18 mouse cellular contexts compared by ENCODE assay signal in genomic region chr6:95709106-95709505, GRCm38 (mm10). TPM values are rescaled to one million over a fixed set of nuclear protein-coding genes. Genes with fewer than 3 reads are reported as not detected.
DNase-seq lines count a peak whose midpoint lies in the region; ATAC-seq and TF ChIP-seq lines count a peak whose summit lies in the region.
"Had no signal": no experiment of that assay in that cellular context is flagged by ENCODE, and none has a peak within 500 bp of the region (broad histone marks: within the 10 kb centered on the region; RNA-seq: fewer than 3 reads in every experiment).

No protein-coding gene starts in this region.

- H3K4me1 ChIP-seq in heart, embryonic 11.5 days (ENCODE audit: control insufficient read depth, insufficient read depth, low read length) = peaks cover 25% of the 10 kb centered on the region
- H3K4me1 ChIP-seq in kidney, postnatal 0 days (replicated peaks; ENCODE audit: insufficient read depth, low read length) = peaks cover 33% of the 10 kb centered on the region
- H3K4me1 ChIP-seq in intestine, embryonic 14.5 days (replicated peaks; ENCODE audit: control insufficient read depth, insufficient read depth, low read length) = 0 out of 2 replicates have a peak, but pooled peaks cover 3% of the 10 kb centered on the region
- H3K4me1 ChIP-seq in intestine, postnatal 0 days (replicated peaks; ENCODE audit: control insufficient read depth, insufficient read depth, low read length) = peaks cover 10% of the 10 kb centered on the region; the same call in 1 of the 2 replicates
- peaks cover 37% of the 10 kb centered on the region for H3K4me1 ChIP-seq in embryonic facial prominence, embryonic 10.5 days

- H3K27ac ChIP-seq in heart, embryonic 11.5 days (ENCODE audit: low read depth, low read length) = 0 out of 2 replicates have a peak overlapping the region, but pooled peaks have one; percentile 5
- no peak overlapping the region for H3K27ac ChIP-seq in kidney, postnatal 0 days
- H3K27ac ChIP-seq in intestine, embryonic 14.5 days (ENCODE audit: low read depth) = no peak overlapping the region
- peak overlapping the region; percentile 80 for H3K27ac ChIP-seq in intestine, postnatal 0 days (ENCODE audit: low read depth, low read length)
- H3K27ac ChIP-seq in embryonic facial prominence, embryonic 10.5 days (replicated peaks) = no peak overlapping the region
- H3K27ac ChIP-seq: forebrain, embryonic 13.5 days; hindbrain, postnatal 0 days; macrophage; midbrain, embryonic 10.5 days had no signal

- no peaks in the 10 kb centered on the region for H3K9me3 ChIP-seq in heart, embryonic 11.5 days (replicated peaks; ENCODE audit: control insufficient read depth, low read length)
- no peaks in the 10 kb centered on the region for H3K9me3 ChIP-seq in kidney, postnatal 0 days (replicated peaks; ENCODE audit: low read length)
- no peaks in the 10 kb centered on the region for H3K9me3 ChIP-seq in intestine, embryonic 14.5 days (ENCODE audit: control insufficient read depth, low read length)
- H3K9me3 ChIP-seq in intestine, postnatal 0 days (ENCODE audit: control insufficient read depth) = no peaks in the 10 kb centered on the region
- no peaks in the 10 kb centered on the region for H3K9me3 ChIP-seq in embryonic facial prominence, embryonic 10.5 days
- H3K9me3 ChIP-seq: forebrain, embryonic 13.5 days; heart, embryonic 12.5 days; midbrain, embryonic 10.5 days had no signal

- H3K9ac ChIP-seq in heart, embryonic 11.5 days (ENCODE audit: low read depth, low read length) = no peak overlapping the region
- H3K9ac ChIP-seq in kidney, postnatal 0 days (ENCODE audit: low read depth, low read length) = no peak overlapping the region
- no peak overlapping the region for H3K9ac ChIP-seq in intestine, embryonic 14.5 days (ENCODE audit: low read length)
- no peak overlapping the region for H3K9ac ChIP-seq in intestine, postnatal 0 days (ENCODE audit: low read depth, low read length)
- H3K9ac ChIP-seq: forebrain, embryonic 13.5 days; heart, embryonic 12.5 days; lung, embryonic 14.5 days had no signal

- intact Hi-C loops in heart, postnatal 10 days (cut with DNase I) = no loop called here

- H3K4me2 ChIP-seq in heart, embryonic 11.5 days = no peak overlapping the region
- H3K4me2 ChIP-seq in kidney, postnatal 0 days (ENCODE audit: low read length) = no peak overlapping the region
- H3K4me2 ChIP-seq in intestine, embryonic 14.5 days (ENCODE audit: low read length) = no peak overlapping the region
- H3K4me2 ChIP-seq in intestine, postnatal 0 days (replicated peaks; ENCODE audit: low read depth) = peak overlapping the region; percentile 44
- H3K4me2 ChIP-seq: forebrain, embryonic 13.5 days; heart, embryonic 12.5 days; lung, embryonic 14.5 days had no signal

- no peak for DNase-seq in heart, postnatal 10 days
- DNase-seq in kidney, postnatal 0 days (ENCODE audit: low spot score) = peak; percentile 27
- DNase-seq in kidney, postnatal 4 days = no peak
- no peak for DNase-seq in intestine, embryonic 14.5 days (ENCODE audit: low spot score)
- DNase-seq in embryonic facial prominence, embryonic 10.5 days (ENCODE audit: low spot score) = no peak
- DNase-seq: cerebellum, adult 2 months; gastrocnemius, postnatal 25 days; liver; lung, embryonic 14.5 days; right cerebral cortex, postnatal 14 days; thymus, adult 2 months had no signal

- WGBS in heart, embryonic 11.5 days (ENCODE audit: insufficient replicate concordance) = 69% methylated on average over 5 of the region's 5 CpGs
- 51% methylated on average over 5 of the region's 5 CpGs for WGBS in kidney, postnatal 0 days
- WGBS in intestine, embryonic 14.5 days = 55% methylated on average over 5 of the region's 5 CpGs
- WGBS in intestine, postnatal 0 days = 42% methylated on average over 5 of the region's 5 CpGs
- 83% methylated on average over 5 of the region's 5 CpGs for WGBS in embryonic facial prominence, embryonic 10.5 days

- H3K4me3 ChIP-seq in heart, embryonic 11.5 days (ENCODE audit: low read depth, low read length) = no peak overlapping the region
- H3K4me3 ChIP-seq in kidney, postnatal 0 days (replicated peaks; ENCODE audit: low read depth, low read length) = no peak overlapping the region
- H3K4me3 ChIP-seq in intestine, embryonic 14.5 days (ENCODE audit: low read depth, low read length) = no peak overlapping the region
- H3K4me3 ChIP-seq in intestine, postnatal 0 days (ENCODE audit: low read depth, low read length) = no peak overlapping the region
- no peak overlapping the region for H3K4me3 ChIP-seq in embryonic facial prominence, embryonic 10.5 days
- H3K4me3 ChIP-seq: forebrain, embryonic 13.5 days; heart, embryonic 12.5 days; midbrain, embryonic 10.5 days had no signal

- no peak for TF ChIP-seq CTCF in kidney, postnatal 0 days (IDR thresholded peaks at IDR 0.05; ENCODE audit: low read depth)
- TF ChIP-seq CTCF in intestine, postnatal 0 days (IDR thresholded peaks at IDR 0.05; ENCODE audit: low read depth) = no peak

- no peaks in the 10 kb centered on the region for H3K27me3 ChIP-seq in heart, embryonic 11.5 days (ENCODE audit: control insufficient read depth, insufficient read depth, low read length)
- H3K27me3 ChIP-seq in kidney, postnatal 0 days (ENCODE audit: insufficient read depth, low read length) = no peaks in the 10 kb centered on the region
- no peaks in the 10 kb centered on the region for H3K27me3 ChIP-seq in intestine, embryonic 14.5 days (replicated peaks; ENCODE audit: control insufficient read depth, insufficient read depth, low read length)
- no peaks in the 10 kb centered on the region for H3K27me3 ChIP-seq in intestine, postnatal 0 days (replicated peaks; ENCODE audit: control insufficient read depth, insufficient read depth, low read length)
- no peaks in the 10 kb centered on the region for H3K27me3 ChIP-seq in embryonic facial prominence, embryonic 10.5 days (replicated peaks; ENCODE audit: low read depth, poor library complexity, severe bottlenecking)
- H3K27me3 ChIP-seq: forebrain, embryonic 13.5 days; heart, embryonic 12.5 days had no signal

- H3K36me3 ChIP-seq in heart, embryonic 11.5 days (ENCODE audit: control insufficient read depth, insufficient read depth, low read length) = no peaks in the 10 kb centered on the region
- no peaks in the 10 kb centered on the region for H3K36me3 ChIP-seq in kidney, postnatal 0 days (ENCODE audit: insufficient read depth, low read length)
- no peaks in the 10 kb centered on the region for H3K36me3 ChIP-seq in intestine, embryonic 14.5 days (ENCODE audit: control insufficient read depth, insufficient read depth, low read length)
- no peaks in the 10 kb centered on the region for H3K36me3 ChIP-seq in intestine, postnatal 0 days (ENCODE audit: control insufficient read depth, insufficient read depth)
- no peaks in the 10 kb centered on the region for H3K36me3 ChIP-seq in embryonic facial prominence, embryonic 10.5 days (replicated peaks)
- H3K36me3 ChIP-seq: heart, embryonic 12.5 days; midbrain, embryonic 10.5 days had no signal

- no peak for ATAC-seq in heart, embryonic 11.5 days (replicated peaks; ENCODE audit: insufficient number of reproducible peaks, low FRiP score, low TSS enrichment)
- ATAC-seq in kidney, postnatal 0 days (replicated peaks; ENCODE audit: low FRiP score, low read depth) = no peak
- 0 out of 2 replicates have a peak, but pooled peaks have one; percentile 44 for ATAC-seq in intestine, embryonic 14.5 days (replicated peaks; ENCODE audit: low FRiP score, low TSS enrichment, low read depth)
- ATAC-seq in intestine, postnatal 0 days = peak; percentile 90
- ATAC-seq: forebrain, embryonic 13.5 days; hindbrain, postnatal 0 days had no signal

RNA-seq across cellular contexts. Expression of gene Suclg2, which starts 9.5 kb away (rescaled TPM):
- polyA plus RNA-seq in heart, embryonic 11.5 days (2014; fragmentation: Nextera tagmentation; extraction: Ambion mirVana) = 90.5 and 101 TPM in 2 replicates
- 100 to 1,000 TPM in 1 of 2 experiments, 10 to 100 TPM in 1; 98.0 to 106 TPM for total RNA-seq in heart, postnatal 10 days (2021)
- 143 and 153 TPM in 2 replicates for polyA plus RNA-seq in kidney, postnatal 0 days (2015; fragmentation: Nextera tagmentation; extraction: Ambion mirVana)
- polyA plus RNA-seq in intestine, embryonic 14.5 days (2014; fragmentation: Nextera tagmentation; extraction: Ambion mirVana) = 102 and 103 TPM in 2 replicates
- 77.3 and 78.1 TPM in 2 replicates for polyA plus RNA-seq in intestine, postnatal 0 days (2015; fragmentation: Nextera tagmentation; extraction: Ambion mirVana)
- 55.9 and 56.2 TPM in 2 replicates for polyA plus RNA-seq in embryonic facial prominence, embryonic 10.5 days (2016; fragmentation: Nextera tagmentation; extraction: Ambion mirVana)

Comparison
In these comparisons a context has a peak if more than half of its experiments do, and no peak if none do; other contexts are left out.
1. H3K27ac ChIP-seq: peak in heart, embryonic 11.5 days (single experiment) and intestine, postnatal 0 days (single experiment); none in kidney, postnatal 0 days (single experiment), intestine, embryonic 14.5 days (single experiment) and embryonic facial prominence, embryonic 10.5 days (single experiment).
2. ATAC-seq: peak in intestine, embryonic 14.5 days (single experiment) and intestine, postnatal 0 days (single experiment); none in heart, embryonic 11.5 days (single experiment) and kidney, postnatal 0 days (single experiment).